Comparison of ENCODE assay signal across 12 mouse cellular contexts in genomic region chr4:45683205-45683604, GRCm38 (mm10).
A peak's percentile ranks its signal among the peaks of the same experiment; 100 is the strongest.
DNase-seq lines count a peak whose midpoint lies in the region; ATAC-seq and TF ChIP-seq lines count a peak whose summit lies in the region.
"Had no signal": no experiment of that assay in that cellular context is flagged by ENCODE, and none has a peak within 500 bp of the region (broad histone marks: within the 10 kb centered on the region; RNA-seq: fewer than 3 reads in every experiment).

No protein-coding gene starts in this region.

- H3K9ac ChIP-seq in kidney, embryonic 14.5 days (ENCODE audit: low read depth, low read length), result no peak overlapping the region
- H3K9ac ChIP-seq: forebrain, embryonic 15.5 days; limb, embryonic 15.5 days had no signal

- CTCF ChIA-PET in Patski (lab: Charles Lee), result no interaction called here

- no peak overlapping the region for H3K4me2 ChIP-seq in kidney, embryonic 14.5 days (replicated peaks; ENCODE audit: low read depth, low read length)
- H3K4me2 ChIP-seq: forebrain, embryonic 15.5 days; limb, embryonic 15.5 days had no signal

- H3K4me1 ChIP-seq in kidney, embryonic 14.5 days (ENCODE audit: control insufficient read depth, insufficient read depth, low read length), result no peaks in the 10 kb centered on the region
- H3K4me1 ChIP-seq: embryonic facial prominence, embryonic 10.5 days; limb, embryonic 15.5 days had no signal

- ATAC-seq in kidney, embryonic 14.5 days (ENCODE audit: low FRiP score, low TSS enrichment), result no peak
- ATAC-seq in Patski, result peak; percentile 73
- ATAC-seq: forebrain, embryonic 15.5 days had no signal

- POLR2A ChIA-PET in Patski (lab: Charles Lee), result interaction anchor here (0.5 kb wide), 1 partner anchor 361 kb away, joined by 3 read pairs; no protein-coding TSS in a partner anchor

- H3K27me3 ChIP-seq in kidney, embryonic 14.5 days (ENCODE audit: control insufficient read depth, insufficient read depth, low read length), result no peaks in the 10 kb centered on the region
- no peaks in the 10 kb centered on the region for H3K27me3 ChIP-seq in Patski
- H3K27me3 ChIP-seq: forebrain, embryonic 15.5 days; limb, embryonic 15.5 days had no signal

- intact Hi-C loops in left cerebral cortex, adult 2 months (cut with DNase I), result no loop called here

- no peaks in the 10 kb centered on the region for H3K9me3 ChIP-seq in kidney, embryonic 14.5 days (ENCODE audit: control insufficient read depth, low read length)
- H3K9me3 ChIP-seq: embryonic facial prominence, embryonic 10.5 days; forebrain, embryonic 15.5 days; G1E; limb, embryonic 15.5 days had no signal

- no peak overlapping the region for H3K4me3 ChIP-seq in kidney, embryonic 14.5 days (ENCODE audit: low read length)
- H3K4me3 ChIP-seq in left cerebral cortex, adult 2 months, result no peak overlapping the region
- H3K4me3 ChIP-seq: embryonic facial prominence, embryonic 10.5 days; forebrain, embryonic 15.5 days; limb, embryonic 15.5 days had no signal

- 56% methylated on average over 3 of the region's 3 CpGs for WGBS in kidney, embryonic 14.5 days

- peak; percentile 7 for DNase-seq in kidney, adult 18-20 months
- no peak for DNase-seq in Patski (ENCODE audit: low read depth, low spot score)
- DNase-seq in fibroblast of lung, adult 2 months (ENCODE audit: low read depth), result peak; percentile 81
- DNase-seq in kidney, postnatal 36 days, result peak; percentile 16 to 52
- DNase-seq in right cerebral cortex, postnatal 25 days, result no peak
- DNase-seq in cerebellum, adult 11 months, result no peak
- no peak for DNase-seq in left cerebral cortex, adult 2 months (ENCODE audit: extremely low spot score in 1 of 2, low spot score in 2 of 2)

- H3K36me3 ChIP-seq in kidney, embryonic 14.5 days (ENCODE audit: control insufficient read depth, insufficient read depth, low read length), result no peaks in the 10 kb centered on the region
- H3K36me3 ChIP-seq: embryonic facial prominence, embryonic 10.5 days; forebrain, embryonic 15.5 days; G1E; limb, embryonic 15.5 days had no signal

- TF ChIP-seq CTCF in Patski (IDR thresholded peaks at IDR 0.05), result no peak
- TF ChIP-seq CTCF in left cerebral cortex, adult 2 months (IDR thresholded peaks at IDR 0.05), result no peak

- in situ Hi-C loops in Patski (cut with MboI; ENCODE audit: low pct_unique_long_range_greater_than_20kb), result no loop called here

- no peak overlapping the region for H3K27ac ChIP-seq in kidney, embryonic 14.5 days (ENCODE audit: low read depth, low read length)
- H3K27ac ChIP-seq in left cerebral cortex, adult 2 months, result no peak overlapping the region
- H3K27ac ChIP-seq: embryonic facial prominence, embryonic 10.5 days; forebrain, embryonic 15.5 days; limb, embryonic 15.5 days had no signal

Comparison
In these comparisons a context has a peak if more than half of its experiments do, and no peak if none do; other contexts are left out.
1. DNase-seq: peak in kidney, adult 18-20 months (single experiment), fibroblast of lung, adult 2 months (single experiment) and kidney, postnatal 36 days (2 of 2); none in Patski (single experiment), right cerebral cortex, postnatal 25 days (single experiment), cerebellum, adult 11 months (single experiment) and left cerebral cortex, adult 2 months (0 of 2).